Mouse (Mus musculus) olfactory bulb, adult 2 months (tissue): ENCODE data around the gene Kcnj15. TPM values are rescaled to one million over a fixed set of nuclear protein-coding genes. Genes with fewer than 3 reads are reported as not detected.

Experiments used
- H3K27ac ChIP-seq: fragments of 200-500 bp; 2 replicates; pipeline ENCODE4 v1.5.1; 2012; ENCODE audit warnings: low read depth, low read length; ENCODE audit not compliant: insufficient read depth
- H3K4me1 ChIP-seq: fragments of 200-500 bp; 2 replicates; pipeline ENCODE4 v1.6.1; 2012; ENCODE audit warnings: low read length; ENCODE audit not compliant: control insufficient read depth, insufficient read depth
- H3K4me3 ChIP-seq: fragments of 200-500 bp; 2 replicates; pipeline ENCODE4 v1.5.1; 2012; ENCODE audit warnings: mild to moderate bottlenecking, low read depth, low read length, moderate library complexity; ENCODE audit not compliant: insufficient read depth
- CTCF ChIP-seq: fragments of 200-500 bp; IDR thresholded peaks from 2 replicates; pipeline ENCODE4 v1.5.1; 2012; ENCODE audit warnings: low read depth, mild to moderate bottlenecking, low read length, moderate library complexity; ENCODE audit not compliant: insufficient read depth
- POLR2A ChIP-seq: fragments of 200-500 bp; IDR thresholded peaks from 2 replicates; pipeline ENCODE4 v1.6.1; 2012; ENCODE audit warnings: mild to moderate bottlenecking, low read depth, low read length, moderate library complexity; ENCODE audit not compliant: insufficient read depth
- WGBS: fragments of 180-500 bp; shearing (Covaris S2); methylation state at CpG from one replicate; pipeline ENCODE4 v1.1.7; 2018; 5-methylcytosine and 5-hydroxymethylcytosine counted together
- polyA plus RNA-seq: library from polyadenylated mRNA; stranded (reverse); fragments of >200 nt; gene quantifications from 2 replicates; pipeline ENCODE4 v1.2.4, GENCODE M21; 2012; ENCODE audit warnings: low replicate concordance; ENCODE audit not compliant: missing spikeins, insufficient read depth, insufficient read length

The Kcnj15 gene
- polyA plus RNA-seq, 1 experiment = not detected

DNA sequence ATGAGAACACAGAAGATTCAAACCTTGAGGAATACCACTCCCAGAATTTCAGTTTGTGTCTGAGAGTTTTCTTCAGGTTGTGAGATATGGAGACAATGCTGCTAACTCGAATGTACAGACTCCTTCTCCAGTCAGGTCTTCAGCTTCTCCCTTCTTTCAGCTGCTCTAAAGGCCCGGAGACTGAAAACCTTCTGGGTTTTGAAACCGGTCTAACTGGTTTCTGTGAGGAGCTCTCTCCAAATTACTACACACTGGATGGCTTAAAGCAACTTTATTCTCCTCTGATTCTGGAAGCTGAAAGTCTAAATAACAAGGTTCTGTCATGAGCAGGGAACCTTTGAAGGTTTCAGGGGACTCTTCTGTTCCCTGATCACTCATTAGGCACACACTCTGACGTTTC lies 36.3 kb upstream of the Kcnj15 start:
- no peak overlapping the region for H3K27ac ChIP-seq
- H3K4me1 ChIP-seq = no peaks in the 10 kb centered on the region
- H3K4me3 ChIP-seq = no peak overlapping the region
- WGBS = 81% methylated on average over 4 of the region's 4 CpGs
- no peak for TF ChIP-seq CTCF

DNA sequence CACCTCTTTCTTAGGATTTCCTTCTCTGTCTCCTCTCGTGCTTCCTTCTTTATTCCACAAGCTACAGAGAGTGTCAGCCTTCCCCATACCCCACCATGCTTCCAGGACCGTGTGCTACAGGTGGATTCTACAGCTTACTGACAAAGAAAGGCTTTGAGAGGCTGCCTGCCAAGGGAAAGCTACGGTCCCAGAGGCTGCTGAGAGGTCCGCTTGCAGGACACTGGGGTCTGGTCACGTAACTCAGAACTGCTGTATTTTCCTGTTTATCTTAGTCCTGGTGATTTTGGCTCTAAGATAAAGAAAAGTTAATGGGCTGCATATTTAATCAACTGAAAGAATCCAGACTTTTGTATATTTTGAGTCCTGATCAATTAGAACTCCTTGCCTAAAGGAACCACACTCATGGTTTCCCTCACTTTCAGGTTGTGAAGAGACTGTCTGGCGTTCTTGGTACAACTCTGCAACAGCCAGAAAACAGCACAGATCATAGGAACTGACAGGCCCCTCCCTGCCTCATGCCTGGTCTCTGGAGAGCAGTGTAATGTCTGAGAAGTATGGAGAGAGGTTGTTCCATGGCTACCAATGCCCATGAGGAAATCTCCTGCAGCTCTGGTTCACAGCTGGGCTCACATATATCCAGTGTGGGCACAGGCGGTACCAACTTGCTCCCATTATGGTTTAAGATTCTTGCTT lies 35.2 kb upstream of the Kcnj15 start:
- Histone ChIP-seq H3K27ac (no peak overlapping the region), H3K4me1 (no peaks in the 10 kb centered on the region), H3K4me3 (no peak overlapping the region)
- TF ChIP-seq POLR2A = no peak
- 69% methylated on average over 7 of the region's 7 CpGs for WGBS

GRCm38 (mm10) chr16:95223435-95223834 lies 33.9 kb upstream of the Kcnj15 start:
- Histone ChIP-seq H3K4me1 (no peaks in the 10 kb centered on the region), H3K27ac (no peak overlapping the region), H3K4me3 (no peak overlapping the region)
- TF ChIP-seq POLR2A = no peak
- TF ChIP-seq CTCF = no peak
- WGBS = 87% methylated on average over 8 of the region's 8 CpGs

GRCm38 (mm10) chr16:95225285-95225684 lies 32.1 kb upstream of the Kcnj15 start:
- no peak for TF ChIP-seq CTCF
- no peak for TF ChIP-seq POLR2A
- WGBS = 39% methylated on average over 7 of the region's 7 CpGs
- H3K4me3 ChIP-seq = no peak overlapping the region
- no peaks in the 10 kb centered on the region for H3K4me1 ChIP-seq
- no peak overlapping the region for H3K27ac ChIP-seq

- WGBS = 90% methylated on average over 4 of the region's 4 CpGs
These were observed 25.6 kb upstream of the Kcnj15 start for GRCm38 (mm10) chr16:95231768-95232167.

DNA sequence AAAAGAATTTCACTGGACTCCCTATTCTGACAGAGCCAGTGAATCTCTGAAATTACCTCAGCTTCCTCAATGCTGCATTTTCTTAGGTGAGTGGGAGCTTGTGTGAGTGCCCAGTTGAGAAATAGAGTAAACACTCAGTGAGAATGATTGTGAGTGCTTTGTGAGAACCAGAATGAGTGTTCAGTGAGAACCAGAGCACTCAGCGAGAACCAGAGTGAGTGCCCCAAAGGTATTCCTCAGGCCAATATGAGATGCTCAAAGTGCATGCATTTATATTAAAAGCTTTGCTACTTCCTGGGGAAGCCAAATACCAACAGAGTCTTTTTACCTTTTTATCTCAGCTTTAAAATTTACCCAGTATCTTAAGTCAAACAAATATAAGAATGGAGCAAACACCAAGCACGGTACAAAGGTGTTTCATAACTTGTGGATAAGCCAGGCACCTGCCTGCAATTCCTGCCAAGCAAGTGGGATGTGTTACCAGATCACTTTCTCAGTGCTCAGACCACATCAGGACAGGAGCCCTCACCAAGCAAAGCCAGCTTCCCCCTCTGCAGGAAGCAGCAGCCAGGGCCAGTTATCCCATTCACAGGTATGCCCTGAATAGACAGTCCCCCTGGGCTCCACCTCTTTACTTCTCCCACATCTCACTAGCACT lies 22.3 kb upstream of the Kcnj15 start:
- Histone ChIP-seq H3K27ac (no peak overlapping the region), H3K4me1 (no peaks in the 10 kb centered on the region), H3K4me3 (no peak overlapping the region)
- 90% methylated on average over 2 of the region's 2 CpGs for WGBS
- no peak for TF ChIP-seq POLR2A
- TF ChIP-seq CTCF = no peak

More at GRCm38 (mm10) chr16:95231768-95232167, 25.6 kb upstream of the Kcnj15 start:
- no peaks in the 10 kb centered on the region for H3K4me1 ChIP-seq
- TF ChIP-seq CTCF (no peak), POLR2A (no peak)
- H3K27ac ChIP-seq = no peak overlapping the region
- H3K4me3 ChIP-seq = no peak overlapping the region

DNA sequence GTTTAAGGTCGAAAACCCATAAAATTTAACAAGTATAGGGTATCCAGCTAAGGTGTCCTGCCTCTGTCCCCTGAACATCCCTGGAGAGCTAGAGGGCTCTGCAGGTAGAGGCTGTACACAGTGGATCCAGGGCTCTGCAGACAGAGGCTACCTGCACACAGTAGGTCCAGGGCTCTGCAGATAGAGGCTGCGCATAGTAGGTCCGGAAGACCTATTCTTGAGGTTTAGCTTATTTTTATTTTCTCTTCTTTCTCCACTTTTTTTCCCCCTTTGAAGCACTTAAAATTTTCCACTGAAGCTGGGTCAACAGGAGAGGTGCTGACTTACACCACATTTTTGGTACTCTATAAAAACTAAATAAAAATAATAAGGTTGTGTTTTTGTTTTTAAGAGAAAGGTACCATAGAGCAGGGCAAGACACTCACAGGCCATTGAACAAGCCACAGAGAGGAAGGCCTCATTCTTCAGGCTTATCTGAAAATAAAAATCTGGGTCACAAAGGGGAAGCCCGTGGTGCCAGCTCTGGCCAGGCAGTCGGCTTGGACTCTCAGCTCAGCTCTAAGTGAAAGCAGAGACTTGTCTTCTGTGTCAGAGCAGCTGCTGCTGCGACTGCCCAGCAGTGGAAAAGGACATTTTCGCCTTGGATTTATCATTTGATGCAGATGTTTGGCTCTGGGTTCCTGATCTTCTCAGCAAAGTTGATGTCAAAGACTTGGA lies 18.0 kb upstream of the Kcnj15 start:
- Histone ChIP-seq H3K27ac (no peak overlapping the region), H3K4me3 (no peak overlapping the region), H3K4me1 (no peaks in the 10 kb centered on the region)
- WGBS = 79% methylated on average over 7 of the region's 7 CpGs
- TF ChIP-seq CTCF = no peak
- TF ChIP-seq POLR2A = no peak

- TF ChIP-seq CTCF = no peak
- no peak for TF ChIP-seq POLR2A
- no peaks in the 10 kb centered on the region for H3K4me1 ChIP-seq
- whole genome bisulfite sequencing = 73% methylated on average over 5 of the region's 5 CpGs
- H3K4me3 ChIP-seq = no peak overlapping the region
- no peak overlapping the region for H3K27ac ChIP-seq
These were observed 16.7 kb upstream of the Kcnj15 start for GRCm38 (mm10) chr16:95240688-95241087.

- no peak for TF ChIP-seq POLR2A
- no peak for TF ChIP-seq CTCF
- Histone ChIP-seq H3K27ac (no peak overlapping the region), H3K4me3 (no peak overlapping the region), H3K4me1 (no peaks in the 10 kb centered on the region)
- 77% methylated on average over 4 of the region's 4 CpGs for WGBS
These were observed 15.8 kb upstream of the Kcnj15 start for GRCm38 (mm10) chr16:95241581-95241980.
